Mouse (Mus musculus): ENCODE results near the gene Slc28a3.

- TF ChIP-seq CTCF (IDR thresholded peaks at IDR 0.05; ENCODE audit: borderline replicate concordance, extremely low read depth, insufficient read depth, insufficient read length) (no peak), POLR2A (IDR thresholded peaks at IDR 0.05; ENCODE audit: borderline replicate concordance, extremely low read depth, insufficient read depth, insufficient read length, poor library complexity, severe bottlenecking) (no peak)
These were observed 55.1 kb downstream of the Slc28a3 start for GRCm38 (mm10) chr13:58555561-58555960.
